In the genomic region with DNA sequence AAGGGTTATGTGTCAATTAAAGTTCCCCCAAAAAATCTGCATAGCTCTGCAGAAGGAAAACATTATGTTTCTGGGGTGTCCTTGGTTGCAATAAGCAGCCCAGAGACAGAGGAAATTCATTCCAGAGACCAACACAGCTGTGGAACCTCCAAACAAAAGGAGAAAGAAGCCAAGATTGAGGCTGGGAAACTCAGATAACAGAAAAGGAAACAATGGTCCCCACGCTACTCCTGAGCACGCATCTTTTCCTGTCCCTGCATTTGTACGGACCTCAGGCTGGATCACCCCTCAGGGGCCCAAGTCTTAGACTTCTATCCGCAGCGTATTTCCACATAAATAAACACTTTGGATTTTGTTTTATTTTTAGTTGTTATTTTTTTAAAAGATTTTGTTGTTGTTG, we compare ENCODE assay signal across 13 mouse cellular contexts.
DNase-seq lines count a peak whose midpoint lies in the region; ATAC-seq and TF ChIP-seq lines count a peak whose summit lies in the region.
"Had no signal": no experiment of that assay in that cellular context is flagged by ENCODE, and none has a peak within 500 bp of the region (broad histone marks: within the 10 kb centered on the region; RNA-seq: fewer than 3 reads in every experiment).

No protein-coding gene starts in this region.

- DNase-seq in gastrocnemius, adult 2 months = no peak
- DNase-seq in gastrocnemius, postnatal 4 days (ENCODE audit: low spot score in 2 of 2) = no peak
- no peak for DNase-seq in kidney, postnatal 25 days
- DNase-seq in right cerebral cortex, adult 18-20 months = no peak
- DNase-seq: cerebellum, adult 11 months; retina, postnatal 1 day; spleen, adult 18-20 months had no signal

- H3K4me3 ChIP-seq in gastrocnemius, adult 2 months = no peak overlapping the region
- no peak overlapping the region for H3K4me3 ChIP-seq in kidney, embryonic 14.5 days (ENCODE audit: low read length)
- H3K4me3 ChIP-seq in heart, embryonic 13.5 days = no peak overlapping the region
- H3K4me3 ChIP-seq in limb, embryonic 13.5 days = no peak overlapping the region
- H3K4me3 ChIP-seq: forebrain, embryonic 15.5 days; neural tube, embryonic 13.5 days had no signal

- H3K9me3 ChIP-seq in kidney, embryonic 14.5 days (ENCODE audit: control insufficient read depth, low read length) = no peaks in the 10 kb centered on the region
- no peaks in the 10 kb centered on the region for H3K9me3 ChIP-seq in heart, embryonic 13.5 days
- no peaks in the 10 kb centered on the region for H3K9me3 ChIP-seq in limb, embryonic 13.5 days
- H3K9me3 ChIP-seq: forebrain, embryonic 15.5 days; neural tube, embryonic 13.5 days had no signal

- intact Hi-C loops in gastrocnemius, adult 2 months (cut with DNase I) = no loop called here

- no peaks in the 10 kb centered on the region for H3K36me3 ChIP-seq in kidney, embryonic 14.5 days (ENCODE audit: control insufficient read depth, insufficient read depth, low read length)
- H3K36me3 ChIP-seq in heart, embryonic 13.5 days = no peaks in the 10 kb centered on the region
- H3K36me3 ChIP-seq in limb, embryonic 13.5 days = no peaks in the 10 kb centered on the region
- H3K36me3 ChIP-seq: forebrain, embryonic 15.5 days; neural tube, embryonic 13.5 days had no signal

- peak overlapping the region; percentile 58; the same call in 1 of the 2 replicates for H3K27ac ChIP-seq in gastrocnemius, adult 2 months
- H3K27ac ChIP-seq in kidney, embryonic 14.5 days (ENCODE audit: low read depth, low read length) = 0 out of 2 replicates have a peak overlapping the region, but pooled peaks have one; percentile 8
- peak overlapping the region; percentile 71 for H3K27ac ChIP-seq in heart, embryonic 13.5 days (replicated peaks)
- H3K27ac ChIP-seq in limb, embryonic 13.5 days = peak overlapping the region; percentile 55; the same call in 1 of the 2 replicates
- H3K27ac ChIP-seq: forebrain, embryonic 15.5 days; neural tube, embryonic 13.5 days had no signal

- H3K9ac ChIP-seq in kidney, embryonic 14.5 days (ENCODE audit: low read depth, low read length) = no peak overlapping the region
- H3K9ac ChIP-seq in heart, embryonic 13.5 days = no peak overlapping the region
- no peak overlapping the region for H3K9ac ChIP-seq in limb, embryonic 13.5 days
- H3K9ac ChIP-seq: forebrain, embryonic 15.5 days; neural tube, embryonic 13.5 days had no signal

- no peak for TF ChIP-seq CTCF in gastrocnemius, adult 2 months (IDR thresholded peaks at IDR 0.05)

- H3K4me2 ChIP-seq in kidney, embryonic 14.5 days (replicated peaks; ENCODE audit: low read depth, low read length) = no peak overlapping the region
- H3K4me2 ChIP-seq in heart, embryonic 13.5 days = no peak overlapping the region
- H3K4me2 ChIP-seq in limb, embryonic 13.5 days (replicated peaks) = no peak overlapping the region
- H3K4me2 ChIP-seq: forebrain, embryonic 15.5 days; neural tube, embryonic 13.5 days had no signal

- 0 out of 2 replicates have a peak, but pooled peaks cover 3% of the 10 kb centered on the region for H3K4me1 ChIP-seq in kidney, embryonic 14.5 days (ENCODE audit: control insufficient read depth, insufficient read depth, low read length)
- H3K4me1 ChIP-seq in heart, embryonic 13.5 days = peaks cover 23% of the 10 kb centered on the region
- H3K4me1 ChIP-seq in limb, embryonic 13.5 days = peaks cover 40% of the 10 kb centered on the region

- no peak for ATAC-seq in kidney, embryonic 14.5 days (ENCODE audit: low FRiP score, low TSS enrichment)
- no peak for ATAC-seq in heart, embryonic 13.5 days (ENCODE audit: extremely low read depth, insufficient number of reproducible peaks, low FRiP score, low TSS enrichment)
- ATAC-seq in limb, embryonic 13.5 days (ENCODE audit: low FRiP score, low read depth) = no peak
- no peak for ATAC-seq in inflammation-experienced regulatory T-cells, adult 6 months
- ATAC-seq: forebrain, embryonic 15.5 days had no signal

- no peaks in the 10 kb centered on the region for H3K27me3 ChIP-seq in kidney, embryonic 14.5 days (ENCODE audit: control insufficient read depth, insufficient read depth, low read length)
- H3K27me3 ChIP-seq in heart, embryonic 13.5 days (replicated peaks) = no peaks in the 10 kb centered on the region
- H3K27me3 ChIP-seq in limb, embryonic 13.5 days = no peaks in the 10 kb centered on the region
- H3K27me3 ChIP-seq: forebrain, embryonic 15.5 days; neural tube, embryonic 13.5 days had no signal

- 87% methylated on average over 5 of the region's 5 CpGs for WGBS in kidney, embryonic 14.5 days
- WGBS in heart, embryonic 13.5 days = 67% methylated on average over 5 of the region's 5 CpGs
- WGBS in limb, embryonic 13.5 days = 75% methylated on average over 5 of the region's 5 CpGs

Comparison
In these comparisons a context has a peak if more than half of its experiments do, and no peak if none do; other contexts are left out.
1. H3K27ac ChIP-seq: peak in every context shown above with its lines; median percentile 71 in heart, embryonic 13.5 days; 58 in gastrocnemius, adult 2 months; 55 in limb, embryonic 13.5 days; 8 in kidney, embryonic 14.5 days.